ENCODE assay signal across 8 mouse cellular contexts in the genomic region with DNA sequence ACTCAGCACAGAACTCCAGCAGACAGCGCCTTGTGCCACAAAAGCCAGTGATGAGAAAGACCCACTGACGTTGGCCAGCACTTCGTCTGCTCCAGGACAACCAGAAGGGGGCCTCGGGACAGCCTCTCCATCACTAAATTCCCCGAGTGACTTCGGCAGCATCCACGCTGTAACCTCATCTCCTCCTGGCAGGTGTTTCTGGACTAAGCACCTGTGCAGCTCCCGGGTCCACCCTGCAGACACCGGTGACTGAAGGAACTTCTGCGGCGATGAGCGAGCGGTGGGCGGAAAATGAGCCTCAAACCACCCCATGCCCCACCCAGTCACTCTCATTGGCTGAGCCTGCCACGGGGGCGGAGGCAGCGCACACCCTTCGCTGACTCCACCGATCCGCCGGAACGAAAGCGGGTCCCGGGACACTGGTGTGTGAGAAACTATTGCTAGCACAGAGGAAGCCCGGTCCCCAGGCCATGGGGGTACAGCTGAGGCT. TPM values are rescaled to one million over a fixed set of nuclear protein-coding genes. Genes with fewer than 3 reads are reported as not detected.
DNase-seq lines count a peak whose midpoint lies in the region; ATAC-seq and TF ChIP-seq lines count a peak whose summit lies in the region.

A gene (plus strand): TSS at position 378 of the 490 bp plus-strand sequence.

- peak; percentile 95 for DNase-seq in heart, adult 11 months
- DNase-seq in heart, postnatal 25 days (ENCODE audit: low spot score): no peak
- peak; percentile 19 to 29 for DNase-seq in kidney, adult 8-10 months
- peak; percentile 92 for DNase-seq in lung, postnatal 0 days (ENCODE audit: low spot score)
- peak; percentile 7 for DNase-seq in ovary, postnatal 10 days (ENCODE audit: low spot score)
- DNase-seq in thymus, postnatal 10 days (ENCODE audit: low spot score in 2 of 2): peak; percentile 81 to 86

- intact Hi-C loops in heart, postnatal 25 days (cut with DNase I): no loop called here

- TF ChIP-seq CTCF in cortical plate, adult 2 months (IDR thresholded peaks at IDR 0.05; ENCODE audit: extremely low read depth, insufficient read depth, low read length): no peak
- TF ChIP-seq CTCF in lung, postnatal 0 days (IDR thresholded peaks at IDR 0.05): peak; percentile 39

- H3K4me1 ChIP-seq in cortical plate, adult 2 months (ENCODE audit: control insufficient read depth, insufficient read depth, low read length): peaks cover 2% of the 10 kb centered on the region; the same call in 1 of the 2 replicates
- no peaks in the 10 kb centered on the region for H3K4me1 ChIP-seq in lung, postnatal 0 days (ENCODE audit: insufficient read depth, low read depth, low read length)

- no peak for TF ChIP-seq EP300 in lung, postnatal 0 days (IDR thresholded peaks at IDR 0.05)

- ATAC-seq in granulocyte monocyte progenitor cell, adult 5-6 weeks (replicated peaks; ENCODE audit: poor library complexity, severe bottlenecking): peak; percentile 95
- peak; percentile 95 for ATAC-seq in lung, postnatal 0 days

- no peaks in the 10 kb centered on the region for H3K9me3 ChIP-seq in lung, postnatal 0 days (ENCODE audit: low read length)

- H3K27ac ChIP-seq in cortical plate, adult 2 months (ENCODE audit: insufficient read depth, low read length): no peak within 1 kb of the TSS
- H3K27ac ChIP-seq in lung, postnatal 0 days (ENCODE audit: low read length): peak within 1 kb of the TSS; percentile 59

- TF ChIP-seq POLR2A in cortical plate, adult 2 months (IDR thresholded peaks at IDR 0.05; ENCODE audit: extremely low read depth, insufficient read depth, low read length): no peak

- H3K4me3 ChIP-seq in cortical plate, adult 2 months (ENCODE audit: insufficient read depth, low read length): peak within 1 kb of the TSS; percentile 30
- H3K4me3 ChIP-seq in lung, postnatal 0 days (ENCODE audit: low read depth, low read length): peak within 1 kb of the TSS; percentile 48

- no peaks in the 10 kb centered on the region for H3K27me3 ChIP-seq in lung, postnatal 0 days (replicated peaks; ENCODE audit: insufficient read depth, low read length)

- H3K9ac ChIP-seq in lung, postnatal 0 days (replicated peaks; ENCODE audit: low read depth): peak within 1 kb of the TSS; percentile 39; the same call in 1 of the 2 replicates

- H3K36me3 ChIP-seq in lung, postnatal 0 days (ENCODE audit: insufficient read depth, low read length): no peaks in the 10 kb centered on the region

- H3K4me2 ChIP-seq in lung, postnatal 0 days (replicated peaks; ENCODE audit: low read depth, low read length): peak within 1 kb of the TSS; percentile 79

- under 1% methylated on average over 25 of the region's 25 CpGs for WGBS in lung, postnatal 0 days

RNA-seq across cellular contexts. Expression of the gene that starts here (rescaled TPM):
- total RNA-seq in heart, postnatal 25 days (2021): not detected
- polyA plus RNA-seq in cortical plate, adult 2 months (2012; rRNA removed): not detected in 2 replicates
- total RNA-seq in granulocyte monocyte progenitor cell, adult 5-6 weeks (2014; fragmentation: Nextera tagmentation): not detected in 2 replicates
- not detected in 2 replicates for total RNA-seq in granulocyte monocyte progenitor cell, adult 5-6 weeks (2017)
- polyA plus RNA-seq in lung, postnatal 0 days (2015; fragmentation: Nextera tagmentation; extraction: Ambion mirVana): 11.0 TPM in 2 replicates

Comparison
In these comparisons a context has a peak if more than half of its experiments do, and no peak if none do; other contexts are left out.
1. RNA of the gene that starts here (polyA plus RNA-seq): 11.0 TPM in lung, postnatal 0 days; not detected in cortical plate, adult 2 months; every median in the first group is over 10 times any median in the second.
2. Peak in ATAC-seq in granulocyte monocyte progenitor cell, adult 5-6 weeks; RNA of the gene not detected or under 1 TPM.